Mouse (Mus musculus) liver, adult 2 months (tissue): Measurements from ENCODE around the gene Traf2. TPM values are rescaled to one million over a fixed set of nuclear protein-coding genes. Genes with fewer than 3 reads are reported as not detected.
A peak's percentile ranks its signal among the peaks of the same experiment; 100 is the strongest.
"Not testable (repeated sequence)": the region's sequence is repeated elsewhere in the genome, so short reads cannot be mapped to it uniquely, and the experiment has no call there.

ENCODE experiments used
- DNase-seq: peaks from one replicate; pipeline ENCODE4 v3.0.0-alpha.2; 2011; ENCODE audit warnings: low read depth, low spot score; ENCODE audit errors: extremely low read depth
- H3K27ac ChIP-seq: fragments of 200-500 bp; replicated peaks from 2 replicates; pipeline ENCODE4 v1.5.1; 2012; ENCODE audit warnings: low read depth, mild to moderate bottlenecking, control low read depth, inconsistent platforms, low read length; ENCODE audit not compliant: insufficient read depth
- H3K27me3 ChIP-seq: fragments of 200-500 bp; 2 replicates; pipeline ENCODE4 v1.6.1; 2012; ENCODE audit warnings: mild to moderate bottlenecking, moderate library complexity, low read length, inconsistent platforms; ENCODE audit not compliant: control insufficient read depth, insufficient read depth
- H3K36me3 ChIP-seq: fragments of 200-500 bp; 2 replicates; pipeline ENCODE4 v1.6.1; 2012; ENCODE audit warnings: low read length, inconsistent platforms; ENCODE audit not compliant: control insufficient read depth, insufficient read depth
- H3K4me1 ChIP-seq: fragments of 200-500 bp; 2 replicates; pipeline ENCODE4 v1.6.1; 2011; ENCODE audit warnings: low read length; ENCODE audit not compliant: control insufficient read depth, insufficient read depth
- H3K4me3 ChIP-seq: fragments of 200-500 bp; 2 replicates; pipeline ENCODE4 v1.5.1; 2011; ENCODE audit warnings: low read depth, mild to moderate bottlenecking, control low read depth, low read length, moderate library complexity; ENCODE audit not compliant: insufficient read depth
- H3K79me2 ChIP-seq: fragments of 200-500 bp; 2 replicates; pipeline ENCODE4 v1.6.1; 2012; ENCODE audit warnings: inconsistent platforms, mild to moderate bottlenecking, low read length, moderate library complexity; ENCODE audit not compliant: control insufficient read depth, insufficient read depth
- H3K9ac ChIP-seq: fragments of 200-500 bp; 2 replicates; pipeline ENCODE4 v1.6.1; 2012; ENCODE audit warnings: low read depth, mild to moderate bottlenecking, control low read depth, inconsistent platforms, low read length
- CTCF ChIP-seq: fragments of 200-500 bp; IDR thresholded peaks from 2 replicates; pipeline ENCODE4 v1.5.1; 2011; ENCODE audit warnings: low read depth, low read length, control low read depth
- POLR2A ChIP-seq: fragments of 200-500 bp; IDR thresholded peaks from 2 replicates; pipeline ENCODE4 v1.6.1; 2011; ENCODE audit warnings: low read length, control low read depth; ENCODE audit not compliant: insufficient read depth; ENCODE audit errors: extremely low read depth
- WGBS: fragments of 180-500 bp; shearing (Covaris S2); methylation state at CpG from one replicate; pipeline ENCODE4 v1.1.7; 2018; 5-methylcytosine and 5-hydroxymethylcytosine counted together
- polyA plus RNA-seq: library from polyadenylated mRNA; depleted of rRNA; stranded (reverse); fragments of >200 nt; gene quantifications from 2 replicates; pipeline ENCODE4 v1.2.3, GENCODE M21; 2012
- total RNA-seq: library from RNA; depleted of rRNA; stranded (reverse); fragments of >200 nt; gene quantifications from 2 replicates; pipeline ENCODE4 v1.2.3, GENCODE M21; 2014

Gene Traf2
- total and polyA plus RNA-seq, 2 experiments, result 4.0 to 9.9 TPM

GRCm38 (mm10) chr2:25561946-25562345 lies 15.2 kb upstream of the Traf2 start:
- 92% methylated on average over 9 of the region's 9 CpGs for WGBS
- peaks cover 19% of the 10 kb centered on the region for H3K79me2 ChIP-seq
- TF ChIP-seq CTCF (no peak), POLR2A (no peak)
- no peak overlapping the region for H3K27ac ChIP-seq
- no peak overlapping the region for H3K4me3 ChIP-seq
- peaks cover 35% of the 10 kb centered on the region for H3K36me3 ChIP-seq
- H3K4me1 ChIP-seq, result peaks cover 10% of the 10 kb centered on the region
- no peaks in the 10 kb centered on the region for H3K27me3 ChIP-seq
- H3K9ac ChIP-seq, result no peak overlapping the region
- no peak for DNase-seq

- Histone ChIP-seq H3K36me3 (peaks cover 35% of the 10 kb centered on the region), H3K9ac (no peak overlapping the region), H3K4me1 (peaks cover 10% of the 10 kb centered on the region), H3K79me2 (peaks cover 19% of the 10 kb centered on the region), H3K27ac (no peak overlapping the region), H3K27me3 (no peaks in the 10 kb centered on the region), H3K4me3 (no peak overlapping the region)
- no peak for TF ChIP-seq POLR2A
- 91% methylated on average over 8 of the region's 8 CpGs for WGBS
- DNase-seq, result no peak
Measured at GRCm38 (mm10) chr2:25560551-25560950, 13.8 kb upstream of the Traf2 start.

GRCm38 (mm10) chr2:25558774-25559173 lies 12.0 kb upstream of the Traf2 start:
- no peaks in the 10 kb centered on the region for H3K27me3 ChIP-seq
- peaks cover 35% of the 10 kb centered on the region for H3K36me3 ChIP-seq
- H3K27ac ChIP-seq, result peak overlapping the region; percentile 94
- peaks cover 10% of the 10 kb centered on the region for H3K4me1 ChIP-seq
- H3K4me3 ChIP-seq, result peak overlapping the region; percentile 70
- TF ChIP-seq POLR2A, result no peak
- TF ChIP-seq CTCF, result no peak
- WGBS, result 14% methylated on average over 6 of the region's 6 CpGs
- peak; percentile 83 for DNase-seq
- peaks cover 19% of the 10 kb centered on the region for H3K79me2 ChIP-seq
- peak overlapping the region; percentile 93 for H3K9ac ChIP-seq

GRCm38 (mm10) chr2:25557964-25558360 lies 11.2 kb upstream of the Traf2 start:
- Histone ChIP-seq H3K27ac (peak overlapping the region; percentile 94), H3K27me3 (no peaks in the 10 kb centered on the region), H3K4me3 (peak overlapping the region; percentile 70), H3K4me1 (peaks cover 10% of the 10 kb centered on the region), H3K79me2 (peaks cover 19% of the 10 kb centered on the region), H3K36me3 (peaks cover 33% of the 10 kb centered on the region), H3K9ac (peak overlapping the region; percentile 93)
- TF ChIP-seq CTCF (no peak), POLR2A (no peak)
- peak; percentile 69 for DNase-seq
- under 1% methylated on average over 24 of the region's 24 CpGs for WGBS

- Histone ChIP-seq H3K27ac (peak within 1 kb of the TSS; percentile 94), H3K4me1 (peaks cover 10% of the 10 kb centered on the region), H3K4me3 (peak within 1 kb of the TSS; percentile 78), H3K9ac (peak within 1 kb of the TSS; percentile 93), H3K79me2 (peaks cover 19% of the 10 kb centered on the region), H3K27me3 (no peaks in the 10 kb centered on the region), H3K36me3 (peaks cover 28% of the 10 kb centered on the region)
- 1% methylated on average over 61 of the region's 61 CpGs for WGBS
- peak; percentile 79 for DNase-seq
- TF ChIP-seq CTCF (no peak), POLR2A (peak; percentile 53; the same call in 1 of the 2 replicates)
Measured at GRCm38 (mm10) chr2:25557221-25557963, 10.7 kb upstream of the Traf2 start, which contains the start of gene Edf1. Edf1 (plus strand) TSS chr2:25557847.

GRCm38 (mm10) chr2:25556296-25556695 lies 9.6 kb upstream of the Traf2 start:
- Histone ChIP-seq H3K4me3 (no peak overlapping the region), H3K4me1 (peaks cover 10% of the 10 kb centered on the region), H3K9ac (no peak overlapping the region), H3K79me2 (peaks cover 19% of the 10 kb centered on the region), H3K27me3 (no peaks in the 10 kb centered on the region), H3K36me3 (peaks cover 18% of the 10 kb centered on the region), H3K27ac (no peak overlapping the region)
- DNase-seq, result no peak
- 62% methylated on average over 1 of the region's 1 CpGs for WGBS
- no peak for TF ChIP-seq POLR2A
- TF ChIP-seq CTCF, result no peak

GRCm38 (mm10) chr2:25555479-25555878 lies 8.7 kb upstream of the Traf2 start:
- DNase-seq, H3K27ac ChIP-seq, H3K27me3 ChIP-seq, H3K4me3 ChIP-seq, H3K4me1 ChIP-seq, H3K9ac ChIP-seq, H3K36me3 ChIP-seq: not testable (repeated sequence)
- H3K79me2 ChIP-seq, result peaks cover 19% of the 10 kb centered on the region
- 65% methylated on average over 2 of the region's 2 CpGs for WGBS

GRCm38 (mm10) chr2:25553171-25553786 lies 6.5 kb upstream of the Traf2 start:
- not testable (repeated sequence) for H3K36me3 ChIP-seq, H3K9ac ChIP-seq, H3K4me1 ChIP-seq, H3K79me2 ChIP-seq, H3K4me3 ChIP-seq, H3K27ac ChIP-seq, DNase-seq, H3K27me3 ChIP-seq
- WGBS, result 95% methylated on average over 4 of the region's 4 CpGs
